Mouse (Mus musculus) megakaryocyte progenitor cell, adult 5-6 weeks (primary cell): Measurements from ENCODE around the gene Tctex1d4. TPM values are rescaled to one million over a fixed set of nuclear protein-coding genes. Genes with fewer than 3 reads are reported as not detected.

Experiments
- ATAC-seq: replicated peaks from 2 replicates; pipeline ENCODE4 v1.8.0; 2016; ENCODE audit warnings: mild to moderate bottlenecking, moderate TSS enrichment, inconsistent platforms; ENCODE audit not compliant: poor library complexity
- total RNA-seq, 2 experiments: library from RNA; stranded (forward) in 1 of 2; stranded (reverse) in 1 of 2; fragments of 157-497, 149-512 nt in 1 of 2; fragments of 200-1000 nt in 1 of 2; gene quantifications; 2 replicates each; pipeline versions ENCODE4 v1.2.3 to v1.2.4; 2015 to 2017

The Tctex1d4 gene
- total RNA-seq, 2 experiments from 2014 or later, result not detected

DNA sequence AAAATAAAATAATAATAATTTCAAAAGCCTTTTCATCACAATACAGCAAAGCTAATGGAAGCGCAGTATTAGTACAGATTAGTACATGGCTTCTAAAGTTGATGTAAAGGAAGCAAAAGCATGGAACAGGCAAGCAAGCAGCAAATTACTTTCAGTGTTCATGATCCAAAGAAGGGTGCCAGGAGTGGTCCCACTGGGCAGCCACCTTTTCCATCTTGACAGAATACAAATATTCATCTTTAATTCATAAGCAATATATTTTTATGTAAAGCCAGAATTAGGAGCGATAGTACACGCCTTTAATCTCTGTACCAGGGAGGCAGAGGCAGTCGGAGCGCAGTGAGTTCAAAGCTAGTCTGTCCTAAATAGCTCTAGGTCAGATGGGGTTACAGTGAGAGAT, 7.0 kb upstream of the Tctex1d4 start:
- no peak for ATAC-seq

DNA sequence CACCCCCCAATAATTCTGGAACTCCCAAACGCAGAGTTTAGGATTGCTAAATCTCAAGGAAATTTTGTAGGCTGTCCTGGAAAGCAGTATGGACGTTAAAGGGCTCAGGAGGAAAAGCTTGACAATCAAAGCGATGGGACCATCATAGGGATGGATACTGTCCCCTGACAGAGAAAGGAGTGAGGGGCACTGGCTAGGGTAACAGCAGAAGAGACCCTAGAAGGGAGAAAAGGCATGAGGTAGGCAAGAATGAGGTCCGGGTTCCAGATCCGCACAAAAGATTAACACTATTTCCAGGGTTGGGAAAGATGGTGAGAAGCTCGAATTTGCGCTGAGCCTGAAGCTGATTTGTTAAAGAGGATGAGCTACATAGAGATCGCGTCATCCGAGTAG, 6.5 kb upstream of the Tctex1d4 start:
- no peak for ATAC-seq

DNA sequence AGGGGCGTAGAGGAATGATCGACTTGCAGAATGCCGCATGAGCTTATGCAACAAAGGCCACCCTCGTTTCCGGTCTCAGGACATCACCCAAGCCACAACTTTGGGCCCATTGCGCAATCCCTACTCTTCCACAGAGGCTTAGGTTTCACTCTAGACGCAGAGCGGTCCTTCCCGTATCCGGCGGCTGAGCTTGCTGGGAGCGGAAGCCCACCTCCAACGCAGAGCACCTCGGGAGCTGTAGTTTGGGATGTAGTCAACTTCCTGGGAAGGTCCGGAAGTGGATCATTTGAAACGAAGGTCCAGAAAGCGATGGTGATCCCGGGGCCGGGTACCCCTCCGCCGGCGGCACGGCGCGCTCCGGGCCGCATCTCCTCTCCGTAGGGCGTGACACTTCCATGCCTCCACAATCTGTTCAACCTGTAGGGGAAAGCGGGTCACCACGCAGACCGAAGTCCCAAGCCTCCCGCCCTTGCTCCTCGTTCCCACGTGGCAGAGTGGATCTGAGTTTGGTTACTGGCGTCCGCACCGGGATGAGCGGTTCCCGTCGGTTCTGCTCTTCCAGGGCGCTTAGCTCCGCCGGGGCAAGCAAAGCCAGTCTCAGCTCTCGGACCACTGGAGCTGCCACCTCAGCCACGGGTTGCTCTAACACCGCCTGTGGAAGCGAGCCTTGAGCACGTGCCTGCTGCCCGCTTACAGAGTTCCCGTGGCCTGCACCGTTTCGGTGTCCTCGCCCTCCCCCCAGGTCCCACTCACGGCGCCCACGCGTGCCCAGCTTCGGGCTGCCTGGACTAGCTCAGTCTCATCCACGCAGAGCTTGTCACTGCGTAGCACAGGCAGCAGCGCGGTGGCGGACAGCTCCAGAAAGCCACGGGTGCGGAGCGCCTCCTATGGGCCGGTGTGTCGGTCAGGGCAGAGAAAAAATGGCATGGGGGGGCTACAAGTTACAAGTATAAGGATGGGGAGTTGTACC, 5.9 kb upstream of the Tctex1d4 start:
- peak; percentile 72 for ATAC-seq

DNA sequence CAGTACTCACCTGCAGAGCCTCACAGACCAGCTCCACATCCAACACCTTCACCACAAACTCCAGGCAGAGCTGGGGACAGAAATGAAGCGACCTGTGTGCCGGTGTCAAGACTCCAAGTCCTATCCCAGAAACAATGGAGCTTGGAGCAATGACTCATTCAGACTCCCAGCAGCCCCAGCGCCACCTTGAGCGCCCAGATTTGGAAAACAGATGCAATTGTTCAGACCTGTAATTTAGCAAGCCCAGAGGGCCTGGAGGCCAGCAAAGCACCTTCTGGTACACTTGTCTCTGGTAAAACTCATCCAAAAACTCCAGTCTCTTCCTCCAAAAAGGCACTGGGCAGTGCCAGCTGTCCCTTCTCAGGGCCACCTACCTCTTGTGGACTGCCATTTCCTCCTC, 4.4 kb upstream of the Tctex1d4 start:
- no peak for ATAC-seq

DNA sequence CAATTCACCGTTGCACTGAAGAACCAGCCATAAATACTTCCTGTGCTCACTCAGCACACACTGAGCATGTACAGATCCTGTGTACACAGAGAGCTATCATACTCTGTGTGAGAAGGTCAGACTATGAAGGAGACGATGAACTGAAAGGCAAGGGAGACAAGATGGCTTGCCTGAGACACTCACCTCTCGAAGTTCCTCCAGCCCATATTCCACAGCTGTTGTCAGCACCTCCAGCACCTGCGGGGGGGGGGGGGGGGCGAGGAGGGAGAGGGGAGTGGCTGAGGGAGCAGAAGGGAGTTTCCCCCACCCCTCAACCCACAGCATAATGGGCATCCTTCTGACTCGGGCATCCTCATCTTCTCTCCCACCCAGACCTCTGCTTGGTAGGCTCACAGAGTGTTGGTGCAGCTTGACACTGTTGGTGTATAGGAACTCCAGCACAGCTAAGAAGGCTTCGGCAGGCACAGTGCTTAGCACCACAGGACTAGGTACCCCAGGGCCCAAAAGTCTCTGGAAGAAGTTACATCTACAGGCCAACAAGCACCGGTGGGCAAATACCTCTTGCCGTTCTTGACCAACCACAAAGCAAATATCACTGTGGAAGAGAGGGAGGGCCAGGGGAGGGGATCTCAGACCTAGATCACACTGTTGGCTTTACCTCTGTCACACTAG, 2.9 kb upstream of the Tctex1d4 start:
- ATAC-seq, result no peak

DNA sequence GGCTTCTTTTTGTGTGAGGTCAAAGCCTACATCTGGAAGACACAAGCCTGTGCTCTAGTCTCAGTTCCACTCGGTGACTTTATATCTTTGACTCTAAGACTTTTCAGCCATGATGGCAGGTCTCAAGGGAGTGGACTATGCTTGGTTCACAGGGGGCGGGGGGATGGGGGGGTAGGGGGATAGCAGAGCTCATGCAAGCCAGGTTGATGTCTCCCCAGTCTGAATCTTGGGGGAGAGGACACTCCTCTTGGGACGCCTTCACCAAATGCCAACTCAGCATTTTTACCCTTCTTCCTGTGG, 2.4 kb upstream of the Tctex1d4 start:
- no peak for ATAC-seq

DNA sequence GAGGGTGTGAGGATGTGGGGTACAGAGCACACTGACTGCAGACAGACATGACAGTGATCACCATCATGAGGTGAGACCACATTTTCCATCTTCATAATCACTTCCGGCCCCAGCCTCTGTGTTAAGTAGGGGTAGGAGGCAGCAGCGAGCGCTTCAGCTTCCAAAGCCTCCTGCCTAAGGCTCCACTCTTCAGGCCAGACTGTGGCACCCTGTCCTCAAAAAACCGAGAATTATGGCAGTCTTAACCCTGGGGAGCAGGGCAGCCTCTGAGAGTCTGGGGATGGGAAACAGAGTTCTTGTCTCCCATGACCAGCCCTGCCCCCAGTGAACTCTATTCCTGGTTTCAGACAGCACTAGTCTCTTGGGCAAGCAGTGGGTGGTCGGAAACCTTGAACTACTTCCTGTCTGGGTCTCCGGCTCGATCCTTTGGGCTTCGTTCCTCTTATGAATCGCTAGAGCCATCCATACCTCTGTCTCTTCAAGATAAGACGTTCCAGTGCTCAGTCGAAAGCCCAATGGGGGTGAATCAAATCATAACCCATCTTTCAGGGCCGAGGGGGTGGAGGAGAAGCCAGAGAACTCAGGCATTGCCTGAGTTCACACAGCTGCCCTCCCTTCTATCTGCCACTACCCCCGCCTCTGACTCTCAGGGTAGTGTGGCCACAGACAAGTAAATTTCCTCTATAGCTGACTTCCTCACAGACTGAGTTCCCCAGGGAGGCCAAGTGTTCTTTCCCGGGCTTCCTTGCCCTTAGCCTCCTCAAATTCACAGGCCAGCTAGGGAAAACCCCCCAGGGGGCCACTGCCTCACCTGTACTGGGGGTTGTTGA, 1.9 kb upstream of the Tctex1d4 start:
- peak; percentile 31 for ATAC-seq

DNA sequence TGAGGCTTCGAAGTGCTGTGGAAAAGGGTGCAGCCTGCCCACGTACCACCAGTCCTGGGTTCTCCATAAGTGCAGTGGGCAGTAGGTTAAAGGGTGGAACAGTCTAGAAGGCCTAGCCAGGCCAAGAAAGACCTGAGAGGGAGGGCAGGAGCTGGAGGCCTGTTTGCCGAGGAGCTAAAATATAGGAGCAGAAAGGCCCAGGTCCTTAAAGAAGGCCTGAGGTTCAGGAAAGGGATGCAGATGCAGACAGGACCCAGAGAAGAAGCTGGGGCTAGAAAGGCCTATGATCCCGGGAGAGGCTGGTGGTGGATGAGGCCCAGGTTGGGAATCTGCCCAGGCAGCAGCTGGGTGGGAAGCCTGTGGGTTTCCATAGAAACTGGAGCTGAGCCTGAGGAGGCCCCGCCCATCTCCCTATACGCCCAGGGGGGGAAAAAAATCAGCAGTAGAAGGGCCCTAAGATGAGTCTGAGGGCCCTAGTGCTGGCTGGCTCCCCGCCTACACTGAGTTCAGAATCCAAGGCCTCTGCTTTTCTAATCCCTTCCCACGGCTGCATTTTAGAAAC, 1.2 kb upstream of the Tctex1d4 start, which contains the start of gene Btbd19:
Btbd19 (minus strand) TSS at position 378 of the 562 bp plus-strand sequence.
- no peak for ATAC-seq

DNA sequence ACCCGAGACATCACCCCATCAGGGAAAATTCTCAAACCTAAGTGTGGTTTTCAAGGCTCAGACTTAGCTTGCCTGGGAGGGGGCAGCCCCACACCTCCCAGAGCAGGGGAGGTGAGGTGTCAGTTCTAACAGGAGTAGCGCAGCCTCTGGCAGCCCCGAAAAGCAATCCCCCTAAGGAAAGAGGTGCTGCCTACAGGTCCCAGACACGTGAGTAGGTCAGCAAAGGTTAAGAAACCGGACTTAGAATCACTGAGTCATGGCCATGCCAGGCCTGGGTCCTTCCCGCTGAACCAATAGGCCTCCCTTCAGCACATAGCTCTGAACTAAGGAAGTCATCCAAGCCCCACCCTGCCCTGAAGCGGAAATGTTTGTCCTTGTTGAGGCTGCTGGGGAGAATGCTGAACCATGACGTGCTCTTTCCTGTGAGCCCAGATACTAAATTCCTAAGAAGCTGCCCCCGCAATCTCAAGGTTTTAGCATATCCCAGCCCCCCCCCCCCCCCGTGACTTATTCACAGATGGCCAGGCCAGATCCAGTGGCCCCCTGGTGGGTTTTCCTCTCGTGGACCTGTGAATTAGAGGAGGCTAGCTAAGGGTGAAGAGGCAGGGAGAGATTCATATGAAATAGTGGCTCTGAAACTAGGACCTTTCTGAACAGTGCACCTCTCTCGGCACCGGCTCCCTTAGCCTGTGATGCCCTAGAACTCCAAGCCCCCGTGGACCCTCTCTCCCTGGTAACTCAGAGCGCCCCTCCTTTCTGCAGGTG, 502 bp upstream of the Tctex1d4 start:
- ATAC-seq, result peak; percentile 64

DNA sequence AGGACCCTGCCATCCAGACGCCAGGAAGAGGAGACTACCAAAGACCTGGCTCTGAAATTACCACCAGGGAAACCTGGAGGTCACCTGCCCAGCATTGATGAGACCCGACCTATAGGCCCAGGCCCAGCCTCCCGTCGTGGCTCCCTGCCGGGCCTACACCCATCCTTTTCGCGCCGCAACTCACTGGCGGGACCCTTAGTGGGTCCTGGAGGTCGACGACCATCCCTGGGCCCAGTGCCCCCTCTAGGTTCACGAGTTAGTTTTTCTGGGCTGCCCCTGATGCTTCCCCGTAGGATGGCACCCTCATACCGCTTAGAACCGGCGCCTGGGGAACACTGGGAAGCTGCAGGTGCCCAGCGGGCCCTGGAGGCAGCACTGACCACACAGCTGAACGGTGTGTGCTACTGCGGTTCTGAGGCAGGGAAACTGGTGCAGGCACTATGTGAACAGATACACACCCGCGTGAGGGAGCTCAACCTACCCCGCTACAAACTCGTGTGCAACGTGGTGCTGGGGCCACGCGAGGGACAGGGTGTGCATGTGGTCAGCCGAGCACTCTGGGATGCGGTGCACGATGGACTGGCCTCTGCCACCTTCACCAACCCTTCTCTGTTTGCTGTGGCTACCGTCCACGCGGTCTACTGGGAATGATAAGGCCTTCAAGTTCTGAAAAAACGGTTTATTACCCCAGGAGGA, 1.5 kb downstream of the Tctex1d4 start:
- ATAC-seq, result no peak

DNA sequence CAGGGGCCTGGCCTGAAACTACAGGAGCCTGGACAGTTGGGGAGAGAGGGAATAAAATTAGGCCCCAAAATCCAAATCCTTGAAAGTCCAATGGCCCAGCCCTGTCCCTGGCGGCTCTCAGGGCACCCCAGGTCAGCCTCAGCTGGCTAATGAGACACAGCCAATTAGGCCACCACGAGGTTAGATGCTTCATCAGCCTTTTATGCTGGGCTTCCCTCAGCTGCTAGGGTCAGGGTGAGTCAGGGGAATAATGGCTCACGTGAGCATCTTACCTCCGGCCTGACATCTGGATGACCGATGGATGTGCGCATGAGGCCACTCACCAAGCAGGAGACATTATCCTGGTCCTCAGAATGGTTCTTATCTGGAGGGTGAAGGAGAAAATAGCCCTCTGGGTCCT, 4.2 kb downstream of the Tctex1d4 start:
- no peak for ATAC-seq

DNA sequence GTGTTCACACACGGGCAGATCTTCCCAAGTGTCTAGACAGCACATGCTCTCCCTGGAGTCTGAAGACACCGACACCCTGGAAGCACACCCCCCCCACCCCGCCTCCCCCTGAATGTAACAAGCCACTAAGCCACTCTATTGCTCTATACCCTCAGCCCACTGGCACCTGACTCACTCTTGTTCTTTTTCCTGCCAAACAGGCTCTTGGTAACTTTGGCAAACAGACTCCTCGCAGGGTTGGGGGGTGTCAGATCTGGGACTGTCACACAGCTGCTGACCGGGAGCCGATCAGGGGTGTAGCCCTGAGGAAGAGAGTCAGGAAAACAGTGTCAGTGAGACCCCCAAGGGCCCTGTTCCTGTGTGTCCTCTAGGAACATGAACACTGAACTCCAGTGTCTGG, 4.6 kb downstream of the Tctex1d4 start:
- no peak for ATAC-seq

DNA sequence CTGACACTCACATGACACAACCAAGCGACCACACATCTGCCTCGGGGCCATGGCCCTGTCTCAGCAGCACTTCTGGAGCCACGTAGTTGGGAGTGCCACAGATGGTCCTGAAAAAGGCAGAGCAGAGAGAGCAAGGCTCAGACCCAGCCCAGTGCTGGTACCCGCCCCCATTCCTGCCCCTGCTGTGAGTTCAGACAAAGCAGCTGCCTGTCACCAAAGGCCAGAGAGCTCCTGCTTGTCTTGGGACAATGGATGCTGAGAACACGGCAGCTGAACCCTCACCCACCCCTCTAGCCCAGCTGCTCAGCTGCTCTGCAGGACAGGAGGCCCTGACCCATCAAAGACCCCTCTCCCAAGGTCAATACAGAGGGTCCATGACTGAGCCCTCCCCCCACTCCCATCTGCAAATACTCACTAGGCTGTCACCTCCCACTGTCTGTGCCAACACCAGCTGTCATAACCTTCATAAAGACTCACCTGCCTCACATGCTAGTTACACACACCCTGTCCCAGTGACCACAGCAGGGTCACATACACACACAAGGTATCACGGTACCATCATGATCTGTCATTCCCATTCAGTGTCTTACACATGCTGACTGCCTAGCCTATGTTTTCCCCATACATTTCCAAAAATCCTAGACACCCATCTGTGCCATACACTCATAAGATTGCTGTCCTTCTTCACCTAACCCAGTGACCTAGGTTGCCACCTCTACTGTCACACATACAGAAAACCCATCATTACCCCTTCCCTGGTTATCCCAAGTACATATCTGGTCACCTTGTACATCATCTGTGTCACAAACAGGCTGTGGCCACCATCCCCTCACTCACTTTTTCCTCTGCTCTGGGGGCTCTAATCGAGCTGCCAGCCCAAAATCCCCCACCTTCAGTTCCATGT, 5.5 kb downstream of the Tctex1d4 start:
- no peak for ATAC-seq

DNA sequence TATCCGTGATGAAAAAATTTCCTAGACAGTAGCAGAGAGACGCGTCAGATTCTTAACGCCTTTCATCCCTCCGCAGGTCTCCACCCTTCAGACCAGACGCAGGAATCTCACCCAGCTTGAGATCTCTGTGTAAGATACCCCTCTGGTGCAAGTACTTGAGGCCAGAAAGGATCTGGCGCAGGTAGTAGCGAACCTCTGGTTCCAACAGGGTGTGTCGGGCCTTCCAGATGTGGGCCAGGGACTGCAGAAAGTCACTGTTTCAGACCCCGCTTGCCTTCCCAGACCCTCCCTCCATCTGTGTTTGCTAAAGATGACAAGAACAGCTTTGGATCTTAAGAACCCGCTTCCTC, 6.2 kb downstream of the Tctex1d4 start:
- no peak for ATAC-seq

DNA sequence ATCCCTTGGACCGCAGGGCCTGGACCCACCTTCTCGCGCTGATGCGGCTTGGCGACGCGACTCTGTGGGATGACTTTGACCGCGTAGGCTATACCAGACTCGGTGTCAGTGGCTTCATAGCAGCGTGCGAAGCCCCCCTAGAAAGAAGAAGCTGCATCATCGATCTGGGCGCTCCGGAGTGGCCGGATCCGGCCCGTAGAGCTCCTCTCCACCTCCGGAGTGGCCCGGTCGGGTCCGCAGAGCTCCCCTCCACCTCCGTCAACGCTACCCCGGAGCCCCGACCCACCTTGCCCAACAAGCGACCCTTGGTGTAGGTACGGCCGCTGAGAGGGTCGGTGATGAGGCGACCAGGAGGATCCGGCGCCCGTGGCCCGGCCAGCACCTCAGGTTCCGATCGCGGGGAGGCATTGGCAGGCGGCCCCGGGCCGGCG, 6.8 kb downstream of the Tctex1d4 start:
- peak; percentile 10; the same call in 1 of the 2 replicates for ATAC-seq

DNA sequence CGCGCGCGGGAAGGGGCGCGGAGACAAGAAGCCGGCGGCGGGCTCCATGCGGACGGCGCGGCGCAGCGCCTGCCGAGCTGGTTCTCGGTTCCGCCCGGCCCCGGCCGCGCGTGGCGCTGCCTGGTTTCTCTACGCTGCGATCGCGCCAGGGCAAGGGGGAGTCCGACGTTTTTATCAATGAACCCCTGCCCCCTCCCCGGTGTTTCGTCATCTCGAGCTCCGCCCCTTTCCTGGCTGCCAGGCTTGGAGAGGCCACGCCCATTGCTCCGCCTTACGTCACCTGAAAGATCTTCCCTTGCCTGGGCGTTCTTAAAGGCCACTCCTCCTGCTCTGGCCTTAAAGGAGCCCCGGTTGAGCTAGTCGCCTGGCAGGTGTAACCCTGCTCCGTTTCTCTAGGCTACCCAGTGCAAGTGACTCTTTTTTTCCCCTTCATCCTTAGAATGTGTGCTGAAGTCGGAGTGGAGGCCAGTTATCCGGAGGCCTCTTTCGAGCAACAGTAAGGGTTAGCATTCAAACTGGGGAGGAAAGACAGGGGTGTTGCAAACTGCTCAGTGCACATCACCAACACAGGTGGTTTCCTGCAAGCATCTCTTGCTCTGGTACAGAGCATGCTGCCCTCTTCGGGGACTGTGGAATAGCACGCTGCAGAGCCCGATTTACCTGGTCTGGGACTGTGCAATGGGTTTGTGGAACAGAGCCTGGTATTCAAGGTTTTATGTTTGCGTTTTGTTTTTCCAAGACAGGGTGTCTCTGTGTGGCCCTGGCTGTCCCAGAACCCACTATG, 7.4 kb downstream of the Tctex1d4 start, which contains the start of gene Plk3:
Plk3 (minus strand) TSS at position 147 of the 784 bp plus-strand sequence.
- ATAC-seq, result peak; percentile 93

DNA sequence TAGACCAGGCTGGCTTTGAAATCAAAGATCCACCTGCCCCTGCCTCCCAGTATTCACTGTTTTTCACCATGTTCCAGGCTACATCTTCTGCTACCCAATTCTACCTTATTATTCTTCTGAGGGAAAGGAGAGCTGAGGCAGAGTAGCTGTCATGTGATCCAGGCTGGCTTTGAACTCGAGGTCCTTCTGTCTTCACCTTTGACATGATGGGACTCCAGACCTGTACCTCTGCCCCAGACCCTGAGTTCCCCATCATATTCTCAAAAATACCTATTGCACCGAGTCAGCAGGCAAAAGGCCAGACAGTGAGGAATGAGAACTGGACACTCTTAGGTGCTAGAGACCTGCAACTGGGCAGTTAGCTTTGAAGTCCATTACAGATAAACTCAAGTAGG, 8.0 kb downstream of the Tctex1d4 start:
- ATAC-seq, result no peak

DNA sequence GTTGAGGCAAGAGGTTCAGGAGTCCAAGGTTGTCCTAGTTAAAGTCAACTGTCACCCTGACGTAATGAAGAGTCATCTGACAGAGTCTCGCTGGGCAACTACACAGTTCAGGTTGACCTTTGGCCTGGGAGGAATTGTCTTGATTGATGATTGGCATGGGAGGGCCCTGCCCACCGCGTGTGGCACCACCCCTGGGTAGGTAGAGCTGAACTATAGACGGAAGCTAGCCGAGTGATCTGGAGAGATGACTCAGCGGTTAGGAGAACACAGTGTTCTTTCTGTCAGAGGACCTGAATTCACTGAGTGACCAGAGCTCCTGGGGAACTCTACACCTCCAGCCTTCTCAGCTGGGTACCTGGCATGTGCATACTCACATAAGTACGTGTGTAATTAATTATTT, 9.4 kb downstream of the Tctex1d4 start:
- peak; percentile 30; the same call in 1 of the 2 replicates for ATAC-seq
